Mouse (Mus musculus) ES-E14 (cell line): Measurements from ENCODE around the gene Zfp512b. TPM values are rescaled to one million over a fixed set of nuclear protein-coding genes. Genes with fewer than 3 reads are reported as not detected.
A peak's percentile ranks its signal among the peaks of the same experiment; 100 is the strongest.

Experiments
- DNase-seq: peaks from one replicate; pipeline ENCODE4 v3.0.0-alpha.2; 2013; ENCODE audit warnings: low read depth, low spot score
- H3K27ac ChIP-seq: 2 replicates; pipeline ENCODE4 v1.5.1; 2012; ENCODE audit warnings: low read depth, mild to moderate bottlenecking, low read length, moderate library complexity, mixed read lengths; ENCODE audit not compliant: poor library complexity, insufficient read depth, severe bottlenecking
- H3K36me3 ChIP-seq: 2 replicates; pipeline ENCODE4 v1.6.1; 2012; ENCODE audit warnings: mild to moderate bottlenecking, low read length, moderate library complexity, mixed read lengths; ENCODE audit not compliant: control insufficient read depth, poor library complexity, insufficient read depth, severe bottlenecking
- H3K4me1 ChIP-seq, 2 experiments: fragments of 150-350 bp in 1 of 2; sonication (generic) in 1 of 2; 2 replicates each; pipeline ENCODE4 v1.6.1; 2012; ENCODE audit warnings: low read length in 2 of 2, mild to moderate bottlenecking in 1 of 2, mixed read lengths in 1 of 2; ENCODE audit not compliant: control insufficient read depth in 2 of 2, insufficient read depth in 2 of 2, poor library complexity in 1 of 2
- H3K4me3 ChIP-seq, 2 experiments: fragments of 150-350 bp in 1 of 2; sonication (generic) in 1 of 2; 2 replicates each; pipeline ENCODE4 v1.5.1; 2012; ENCODE audit warnings: low read length in 2 of 2, low read depth in 1 of 2, mild to moderate bottlenecking in 1 of 2, mixed read lengths in 1 of 2; ENCODE audit not compliant: insufficient read depth in 1 of 2, poor library complexity in 1 of 2, severe bottlenecking in 1 of 2
- H3K9ac ChIP-seq: 2 replicates; pipeline ENCODE4 v1.6.1; 2012; ENCODE audit warnings: low read depth, mild to moderate bottlenecking, low read length, mixed read lengths; ENCODE audit not compliant: poor library complexity, insufficient read depth, severe bottlenecking
- H3K9me3 ChIP-seq: fragments of 150-350 bp; sonication (generic); 2 replicates; pipeline ENCODE4 v1.6.1; 2012; ENCODE audit warnings: low read depth, mild to moderate bottlenecking, low read length; ENCODE audit not compliant: control insufficient read depth, insufficient read depth
- CHD2 ChIP-seq: IDR thresholded peaks from 2 replicates; pipeline ENCODE4 v1.6.1; 2014; ENCODE audit warnings: mild to moderate bottlenecking, low read depth, low read length, inconsistent platforms
- HCFC1 ChIP-seq: IDR thresholded peaks from 2 replicates; pipeline ENCODE4 v1.6.1; 2012; ENCODE audit warnings: low read length, inconsistent platforms, borderline replicate concordance; ENCODE audit not compliant: insufficient read depth
- MAFK ChIP-seq: IDR thresholded peaks from 2 replicates; pipeline ENCODE4 v1.6.1; 2014; ENCODE audit warnings: mild to moderate bottlenecking, low read depth, low read length, inconsistent platforms; ENCODE audit not compliant: insufficient read depth
- ZC3H11A ChIP-seq: IDR thresholded peaks from 2 replicates; pipeline ENCODE4 v1.6.1; 2012; ENCODE audit warnings: low read depth, mild to moderate bottlenecking, inconsistent platforms, low read length, borderline replicate concordance
- ZNF384 ChIP-seq: IDR thresholded peaks from 2 replicates; pipeline ENCODE4 v1.6.1; 2012; ENCODE audit warnings: low read depth, low read length, inconsistent platforms
- in situ Hi-C, 2 experiments: fragments of 600-800 bp; cut with MboI; formaldehyde crosslinking; loops; one replicate each; pipeline ENCODE4 v1.15.1; 2025; ENCODE audit warnings: low sequenced_read_pairs in 2 of 2, inconsistent platforms in 1 of 2; ENCODE audit not compliant: unreplicated experiment in 2 of 2
- total RNA-seq: library from RNA; depleted of rRNA; stranded (reverse); fragments of 300-350 nt; gene quantifications from 2 replicates; pipeline ENCODE4 v1.2.3, GENCODE M21; 2012; rRNA removed

The Zfp512b gene
- total RNA-seq, 1 experiment: 38.2 TPM

DNA sequence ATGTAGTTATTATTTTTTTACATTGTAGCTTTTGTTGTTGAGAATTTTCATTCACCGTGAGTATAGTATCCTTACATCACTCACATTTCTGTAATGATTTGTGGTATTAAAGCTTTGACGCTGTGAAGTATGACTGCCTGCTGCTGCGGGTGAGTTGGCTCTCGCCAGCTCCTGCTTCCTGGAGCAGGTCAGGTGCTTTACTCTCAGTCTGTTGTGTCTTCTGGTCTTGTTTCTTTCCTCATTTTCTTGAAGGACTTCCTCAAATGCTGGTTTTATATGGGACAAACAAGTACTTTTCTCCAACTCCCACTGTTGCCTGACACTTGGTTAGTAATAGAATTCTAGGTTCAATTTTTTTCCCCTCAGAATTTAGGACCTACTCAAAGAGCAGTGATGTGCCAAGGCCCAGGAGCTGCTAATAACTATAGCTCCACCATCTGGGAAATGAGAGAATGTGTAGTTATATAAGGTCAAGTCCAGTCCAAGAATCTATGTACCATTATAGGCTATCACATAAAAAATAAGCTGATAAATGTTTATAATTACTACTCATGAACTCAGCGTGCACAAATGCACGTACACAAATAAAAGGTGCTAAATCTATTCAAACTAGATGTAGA, 50.7 kb downstream of the Zfp512b start:
- in situ Hi-C loops: no loop called here
- TF ChIP-seq CHD2: no peak
- TF ChIP-seq HCFC1: no peak
- TF ChIP-seq ZC3H11A: no peak
- TF ChIP-seq ZNF384: no peak
- no peak for TF ChIP-seq MAFK
- no peaks in the 10 kb centered on the region for H3K9me3 ChIP-seq
- H3K27ac ChIP-seq: no peak overlapping the region
- H3K9ac ChIP-seq: no peak overlapping the region
- H3K4me1 ChIP-seq: peaks cover 2 to 4% of the 10 kb centered on the region in 2 experiments; a peak in 2 of 4 replicates
- H3K4me3 ChIP-seq: no peak overlapping the region
- DNase-seq: no peak
- H3K36me3 ChIP-seq: no peaks in the 10 kb centered on the region

- Histone ChIP-seq H3K27ac (no peak overlapping the region), H3K4me1 (peaks cover 2 to 4% of the 10 kb centered on the region in 2 experiments; a peak in 2 of 4 replicates), H3K9ac (no peak overlapping the region), H3K9me3 (no peaks in the 10 kb centered on the region), H3K4me3 (no peak overlapping the region), H3K36me3 (no peaks in the 10 kb centered on the region)
- peak; percentile 20 for DNase-seq
- TF ChIP-seq ZC3H11A: no peak
- no peak for TF ChIP-seq CHD2
- no peak for TF ChIP-seq HCFC1
- no peak for TF ChIP-seq MAFK
- TF ChIP-seq ZNF384: no peak
- in situ Hi-C loops: no loop called here
Measured at GRCm38 (mm10) chr2:181537444-181538047, 55.1 kb downstream of the Zfp512b start.

- no peaks in the 10 kb centered on the region for H3K9me3 ChIP-seq
- no peak for DNase-seq
- H3K4me1 ChIP-seq: peaks cover 2 to 4% of the 10 kb centered on the region in 2 experiments; a peak in 2 of 4 replicates
- H3K36me3 ChIP-seq: no peaks in the 10 kb centered on the region
- in situ Hi-C loops: no loop called here
- TF ChIP-seq MAFK (no peak), ZNF384 (no peak), ZC3H11A (no peak), CHD2 (no peak), HCFC1 (no peak)
- no peak overlapping the region for H3K4me3 ChIP-seq
- no peak overlapping the region for H3K27ac ChIP-seq
- H3K9ac ChIP-seq: no peak overlapping the region
Measured at GRCm38 (mm10) chr2:181536410-181536809, 56.2 kb downstream of the Zfp512b start.

DNA sequence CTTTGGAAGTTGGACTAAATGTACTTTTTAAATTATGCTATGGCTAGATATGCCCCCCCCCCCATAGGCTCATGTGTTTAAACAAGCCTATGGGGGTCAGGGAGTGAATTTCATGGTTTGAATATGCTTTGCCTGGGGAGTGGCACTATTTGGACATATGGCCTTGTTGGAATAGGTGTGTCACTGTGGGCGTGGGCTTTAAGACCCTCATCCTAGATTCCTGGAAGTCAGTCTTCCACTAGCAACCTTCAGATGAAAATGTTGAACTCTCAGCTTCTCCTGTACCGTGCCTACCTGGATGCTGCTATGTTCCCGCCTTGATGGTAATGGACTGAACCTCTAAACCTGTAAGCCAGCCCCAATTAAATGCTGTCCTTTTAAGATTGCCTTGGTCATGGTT, 60.0 kb downstream of the Zfp512b start:
- Histone ChIP-seq H3K4me1 (peaks cover 0 to 1% of the 10 kb centered on the region in 2 experiments; a peak in 2 of 4 replicates), H3K9me3 (no peaks in the 10 kb centered on the region), H3K36me3 (no peaks in the 10 kb centered on the region), H3K9ac (no peak overlapping the region), H3K4me3 (no peak overlapping the region), H3K27ac (no peak overlapping the region)
- TF ChIP-seq MAFK: no peak
- no peak for TF ChIP-seq ZC3H11A
- TF ChIP-seq HCFC1: no peak
- no peak for TF ChIP-seq CHD2
- no peak for TF ChIP-seq ZNF384
- in situ Hi-C loops: no loop called here
- DNase-seq: no peak

Other genes starting within 250 kb of the Zfp512b start
- gene Zgpat, start 227.9 kb downstream of the Zfp512b start, total RNA-seq: 43.5 and 61.3 TPM in 2 replicates
- gene Arfrp1, start 227.4 kb downstream of the Zfp512b start, total RNA-seq: 32.8 and 36.3 TPM in 2 replicates
- gene Lime1, start 212.7 kb downstream of the Zfp512b start, total RNA-seq: 30.8 and 48.9 TPM in 2 replicates
- 4.4 and 5.1 TPM in 2 replicates for gene Zbtb46, start 133.4 kb downstream of the Zfp512b start, total RNA-seq
- gene Abhd16b, start 99.6 kb downstream of the Zfp512b start, total RNA-seq: 0.36 and 0.53 TPM in 2 replicates
- 111 TPM in 2 replicates for gene Tpd52l2, start 95.7 kb downstream of the Zfp512b start, total RNA-seq
- 67.2 and 87.6 TPM in 2 replicates for gene Dnajc5, start 72.3 kb downstream of the Zfp512b start, total RNA-seq
- gene Uckl1, start 7.9 kb downstream of the Zfp512b start, total RNA-seq: 24.0 and 34.5 TPM in 2 replicates
- gene Prpf6, start 935 bp downstream of the Zfp512b start, total RNA-seq: 58.7 and 67.8 TPM in 2 replicates
- 3.4 TPM in 2 replicates for gene Samd10, start 6.4 kb upstream of the Zfp512b start, total RNA-seq
- gene Gm29797, start 64.2 kb upstream of the Zfp512b start, total RNA-seq: 1.8 and 9.3 TPM in 2 replicates
- gene Sox18, start 78.8 kb upstream of the Zfp512b start, total RNA-seq: 0.36 and 0.42 TPM in 2 replicates
- gene Tcea2, start 87.5 kb upstream of the Zfp512b start, total RNA-seq: 11.4 and 23.0 TPM in 2 replicates
- 27.3 and 31.7 TPM in 2 replicates for gene Rgs19, start 101.2 kb upstream of the Zfp512b start, total RNA-seq
- gene Lkaaear1, start 105.6 kb upstream of the Zfp512b start, total RNA-seq: not detected in 2 replicates
- 2.9 and 3.0 TPM in 2 replicates for gene Oprl1, start 122.2 kb upstream of the Zfp512b start, total RNA-seq
- gene Myt1, start 170.5 kb upstream of the Zfp512b start, total RNA-seq: 0.09 TPM in 1 of 2 replicates, not detected in the other
- gene Pcmtd2, start 245.1 kb upstream of the Zfp512b start, total RNA-seq: 11.8 and 15.7 TPM in 2 replicates